Mouse (Mus musculus): ENCODE measurements around the gene Prkaa2.

GRCm38 (mm10) chr4:105098660-105099059 is 11.0 kb downstream of the Prkaa2 start:
- TF ChIP-seq POLR2A (IDR thresholded peaks at IDR 0.05; ENCODE audit: borderline replicate concordance, extremely low read depth, low read depth, low read length) = no peak
- no peak for TF ChIP-seq CTCF (IDR thresholded peaks at IDR 0.05; ENCODE audit: insufficient read depth, low read length)
